Mouse (Mus musculus): ENCODE data around the gene Pusl1. TPM values are rescaled to one million over a fixed set of nuclear protein-coding genes. Genes with fewer than 3 reads are reported as not detected.

The Pusl1 gene
- polyA plus RNA-seq, 2 experiments, result 12.9 to 16.8 TPM

GRCm38 (mm10) chr4:155883587-155883986, 8.0 kb downstream of the Pusl1 start:
- Histone ChIP-seq H3K27me3 (ENCODE audit: control insufficient read depth, insufficient read depth, low read length) (no peaks in the 10 kb centered on the region), H3K4me3 (ENCODE audit: insufficient read depth in 1 of 2, low read depth in 2 of 2, low read length in 2 of 2) (no peak overlapping the region), H3K9me3 (ENCODE audit: control insufficient read depth, low read length) (no peaks in the 10 kb centered on the region), H3K4me2 (ENCODE audit: low read depth) (no peak overlapping the region), H3K9ac (replicated peaks) (no peak overlapping the region), H3K4me1 (replicated peaks; ENCODE audit: control insufficient read depth in 2 of 2, insufficient read depth in 2 of 2, low read length in 1 of 2) (no peaks in the 10 kb centered on the region), H3K36me3 (replicated peaks; ENCODE audit: control insufficient read depth, insufficient read depth, low read depth) (peaks cover 29% of the 10 kb centered on the region), H3K27ac (no peak overlapping the region)
- 58% methylated on average over 3 of the region's 3 CpGs for WGBS (ENCODE audit: insufficient replicate concordance)
- no peak for TF ChIP-seq EP300 (IDR thresholded peaks at IDR 0.05; ENCODE audit: low read depth)
- TF ChIP-seq CTCF (IDR thresholded peaks at IDR 0.05; ENCODE audit: low read depth), result no peak
- ATAC-seq (ENCODE audit: insufficient read depth), result no peak
- no peak for DNase-seq (ENCODE audit: low read depth in 3 of 3, low spot score in 3 of 3)

DNA sequence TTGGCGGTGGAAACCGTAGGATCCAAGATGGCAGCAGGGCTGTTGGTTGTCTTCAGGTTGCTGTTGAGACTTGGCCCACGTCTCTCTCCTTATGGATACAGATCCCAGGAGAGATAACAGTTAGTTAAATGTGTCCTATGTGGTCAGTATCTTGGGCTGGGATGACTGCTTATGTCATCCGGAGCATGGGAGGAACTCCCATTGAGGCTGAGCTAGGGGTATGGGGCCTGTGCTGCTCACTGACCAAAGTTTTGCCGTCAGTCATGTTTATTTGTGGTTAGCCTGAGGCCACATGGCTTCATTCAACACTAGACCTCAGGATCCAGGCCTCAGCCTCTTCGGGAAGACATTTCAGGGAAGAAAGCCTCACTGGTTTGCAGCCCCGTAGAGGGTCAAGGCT, 20.2 kb downstream of the Pusl1 start:
- Histone ChIP-seq H3K27ac (no peak overlapping the region), H3K9me3 (ENCODE audit: control insufficient read depth, low read length) (no peaks in the 10 kb centered on the region), H3K9ac (replicated peaks) (no peak overlapping the region), H3K4me2 (ENCODE audit: low read depth) (no peak overlapping the region), H3K4me1 (replicated peaks; ENCODE audit: control insufficient read depth in 2 of 2, insufficient read depth in 2 of 2, low read length in 1 of 2) (peaks cover 6 to 20% of the 10 kb centered on the region in 2 experiments), H3K4me3 (ENCODE audit: insufficient read depth in 1 of 2, low read depth in 2 of 2, low read length in 2 of 2) (no peak overlapping the region), H3K36me3 (replicated peaks; ENCODE audit: control insufficient read depth, insufficient read depth, low read depth) (peaks cover 26% of the 10 kb centered on the region), H3K27me3 (ENCODE audit: control insufficient read depth, insufficient read depth, low read length) (no peaks in the 10 kb centered on the region)
- no peak for TF ChIP-seq EP300 (IDR thresholded peaks at IDR 0.05; ENCODE audit: low read depth)
- TF ChIP-seq CTCF (IDR thresholded peaks at IDR 0.05; ENCODE audit: low read depth), result no peak
- ATAC-seq (ENCODE audit: insufficient read depth) (no peak), DNase-seq (ENCODE audit: low read depth in 3 of 3, low spot score in 3 of 3) (no peak)
- 72% methylated on average over 7 of the region's 7 CpGs for whole genome bisulfite sequencing (ENCODE audit: insufficient replicate concordance)

GRCm38 (mm10) chr4:155869317-155870033, 22.1 kb downstream of the Pusl1 start, which contains the start of the genes Cptp and Ints11:
Gene Cptp, minus strand, starts transcription at chr4:155869440.
Gene Ints11, plus strand, starts transcription at chr4:155869546.
- TF ChIP-seq CTCF (IDR thresholded peaks at IDR 0.05; ENCODE audit: low read depth) (peak; percentile 20; the same call in 1 of the 2 replicates), EP300 (IDR thresholded peaks at IDR 0.05; ENCODE audit: low read depth) (no peak)
- DNase-seq (ENCODE audit: low read depth in 3 of 3, low spot score in 3 of 3) (peak; percentile 89 to 91 (median 90)), ATAC-seq (ENCODE audit: insufficient read depth) (peak; percentile 96)
- Histone ChIP-seq H3K4me2 (ENCODE audit: low read depth) (peak within 1 kb of the TSS; percentile 92), H3K36me3 (replicated peaks; ENCODE audit: control insufficient read depth, insufficient read depth, low read depth) (peaks cover 12% of the 10 kb centered on the region), H3K4me1 (replicated peaks; ENCODE audit: control insufficient read depth in 2 of 2, insufficient read depth in 2 of 2, low read length in 1 of 2) (peaks cover 6 to 20% of the 10 kb centered on the region in 2 experiments), H3K9me3 (ENCODE audit: control insufficient read depth, low read length) (no peaks in the 10 kb centered on the region), H3K4me3 (ENCODE audit: insufficient read depth in 1 of 2, low read depth in 2 of 2, low read length in 2 of 2) (peak within 1 kb of the TSS; percentile 69 to 94), H3K27me3 (ENCODE audit: control insufficient read depth, insufficient read depth, low read length) (no peaks in the 10 kb centered on the region), H3K9ac (replicated peaks) (peak within 1 kb of the TSS; percentile 81), H3K27ac (peak within 1 kb of the TSS; percentile 2; the same call in 1 of the 2 replicates)
- under 1% methylated on average over 63 of the region's 63 CpGs for WGBS (ENCODE audit: insufficient replicate concordance)

- 4% methylated on average over 22 of the region's 22 CpGs for WGBS (ENCODE audit: insufficient replicate concordance)
- DNase-seq (ENCODE audit: low read depth in 3 of 3, low spot score in 3 of 3), result no peak
- Histone ChIP-seq H3K4me3 (ENCODE audit: insufficient read depth in 1 of 2, low read depth in 2 of 2, low read length in 2 of 2) (peak overlapping the region; percentile 69 to 86), H3K36me3 (replicated peaks; ENCODE audit: control insufficient read depth, insufficient read depth, low read depth) (peaks cover 9% of the 10 kb centered on the region), H3K9me3 (ENCODE audit: control insufficient read depth, low read length) (no peaks in the 10 kb centered on the region), H3K9ac (replicated peaks) (peak overlapping the region; percentile 81), H3K4me1 (replicated peaks; ENCODE audit: control insufficient read depth in 2 of 2, insufficient read depth in 2 of 2, low read length in 1 of 2) (peaks cover 6 to 20% of the 10 kb centered on the region in 2 experiments), H3K27me3 (ENCODE audit: control insufficient read depth, insufficient read depth, low read length) (no peaks in the 10 kb centered on the region), H3K4me2 (ENCODE audit: low read depth) (peak overlapping the region; percentile 92), H3K27ac (no peak overlapping the region)
- peak; percentile 44 for ATAC-seq (ENCODE audit: insufficient read depth)
- TF ChIP-seq EP300 (IDR thresholded peaks at IDR 0.05; ENCODE audit: low read depth) (no peak), CTCF (IDR thresholded peaks at IDR 0.05; ENCODE audit: low read depth) (no peak)
These were observed 22.8 kb downstream of the Pusl1 start for GRCm38 (mm10) chr4:155868614-155869298.

DNA sequence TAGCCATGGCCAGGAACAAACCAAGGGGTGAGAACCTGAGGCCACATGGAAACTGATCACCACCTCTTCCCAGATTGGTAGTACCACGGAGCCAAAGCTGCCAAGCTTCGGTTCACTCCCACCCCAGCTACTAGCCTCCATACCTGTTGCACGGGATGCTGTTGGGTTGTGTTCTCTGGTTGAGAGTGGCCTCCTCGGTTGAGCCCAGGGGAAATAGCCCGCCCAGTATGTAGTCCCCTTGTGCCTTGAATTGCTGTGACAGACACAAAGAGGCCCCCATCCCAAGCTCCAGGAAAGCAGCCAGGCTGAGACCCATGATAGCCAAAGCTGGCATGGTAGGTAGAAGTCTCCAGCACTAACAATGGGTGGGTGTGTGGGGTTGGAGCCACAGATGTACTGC, 28.6 kb downstream of the Pusl1 start, which contains the start of gene Tas1r3:
Gene Tas1r3, minus strand, starts transcription at position 362 of the 400 bp plus-strand sequence.
- DNase-seq (ENCODE audit: low read depth in 3 of 3, low spot score in 3 of 3) (no peak), ATAC-seq (ENCODE audit: insufficient read depth) (no peak)
- Histone ChIP-seq H3K27ac (no peak within 1 kb of the TSS), H3K4me3 (ENCODE audit: insufficient read depth in 1 of 2, low read depth in 2 of 2, low read length in 2 of 2) (no peak within 1 kb of the TSS), H3K4me1 (replicated peaks; ENCODE audit: control insufficient read depth in 2 of 2, insufficient read depth in 2 of 2, low read length in 1 of 2) (peaks cover 0 to under 1% of the 10 kb centered on the region in 2 experiments; a peak in 1 of 4 replicates), H3K36me3 (replicated peaks; ENCODE audit: control insufficient read depth, insufficient read depth, low read depth) (peaks cover 4% of the 10 kb centered on the region), H3K4me2 (ENCODE audit: low read depth) (no peak within 1 kb of the TSS), H3K27me3 (ENCODE audit: control insufficient read depth, insufficient read depth, low read length) (no peaks in the 10 kb centered on the region), H3K9me3 (ENCODE audit: control insufficient read depth, low read length) (no peaks in the 10 kb centered on the region), H3K9ac (replicated peaks) (no peak within 1 kb of the TSS)
- WGBS (ENCODE audit: insufficient replicate concordance), result 58% methylated on average over 5 of the region's 5 CpGs
- TF ChIP-seq EP300 (IDR thresholded peaks at IDR 0.05; ENCODE audit: low read depth), result no peak
- TF ChIP-seq CTCF (IDR thresholded peaks at IDR 0.05; ENCODE audit: low read depth), result no peak
